Mouse (Mus musculus) lung, postnatal 10 days (tissue): ENCODE results near the gene Atad5.
"Not testable (repeated sequence)": the region's sequence is repeated elsewhere in the genome, so short reads cannot be mapped to it uniquely, and the experiment has no call there.

ENCODE experiments used
- DNase-seq: peaks from one replicate; pipeline ENCODE4 v3.0.0; 2021

Gene Atad5

DNA sequence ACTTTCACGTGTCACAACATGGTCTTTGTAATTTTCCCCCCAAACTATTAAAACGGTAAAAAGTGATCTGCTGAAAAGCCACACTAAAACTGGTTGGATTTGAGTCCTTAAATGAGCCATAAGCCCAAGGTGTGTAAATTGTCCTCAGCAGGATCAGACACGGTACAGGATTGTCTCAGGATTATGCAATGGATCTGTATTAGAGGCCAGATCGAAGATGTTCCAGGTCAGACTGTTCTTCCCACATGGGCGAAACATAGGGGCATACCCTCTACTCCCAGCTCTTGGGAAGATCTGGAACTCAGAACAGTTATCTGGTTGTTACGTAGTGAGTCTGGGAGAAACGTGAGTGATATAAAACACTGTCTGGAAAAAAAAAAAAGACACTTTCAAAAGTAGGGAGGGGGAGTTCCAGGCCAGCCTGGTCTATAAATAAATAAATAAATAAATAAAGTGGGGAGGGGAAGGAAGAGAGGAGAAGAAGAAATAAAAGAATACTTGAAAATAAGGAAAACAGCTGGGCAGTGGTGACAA, 7.3 kb upstream of the Atad5 start:
- no peak for DNase-seq

DNA sequence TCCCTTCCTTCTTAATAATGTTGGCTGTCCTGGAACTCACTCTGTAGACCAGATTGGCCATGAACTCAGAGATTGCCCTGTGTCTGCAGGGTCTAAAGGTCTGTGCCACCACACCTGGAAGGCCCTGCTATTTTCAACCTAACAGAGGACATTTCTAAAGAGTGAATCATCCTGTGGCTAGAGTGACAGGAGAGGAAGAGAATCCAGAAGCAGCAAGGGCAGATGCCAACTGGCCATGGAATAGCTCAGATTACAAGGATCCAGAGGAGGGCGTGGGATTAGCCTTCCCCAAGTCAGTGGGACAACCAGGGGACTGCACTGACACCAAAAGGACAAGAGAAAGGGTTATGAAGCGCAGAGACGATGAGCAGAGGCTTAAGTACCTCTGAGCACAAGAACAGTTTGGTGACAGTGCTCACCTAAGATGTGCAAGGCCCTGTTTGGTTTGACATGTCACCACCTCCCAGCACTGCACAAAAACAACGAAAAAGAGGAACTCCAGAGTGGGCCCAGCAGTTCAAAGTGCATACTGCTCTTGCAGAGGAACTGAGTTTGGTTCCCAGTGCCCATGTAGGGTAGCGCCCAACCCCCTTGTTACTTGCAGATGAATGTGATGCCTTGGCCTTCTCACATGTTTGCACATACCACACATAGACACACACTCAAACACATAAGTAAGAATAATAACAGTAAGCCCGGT, 3.7 kb upstream of the Atad5 start:
- peak; percentile 14 for DNase-seq

DNA sequence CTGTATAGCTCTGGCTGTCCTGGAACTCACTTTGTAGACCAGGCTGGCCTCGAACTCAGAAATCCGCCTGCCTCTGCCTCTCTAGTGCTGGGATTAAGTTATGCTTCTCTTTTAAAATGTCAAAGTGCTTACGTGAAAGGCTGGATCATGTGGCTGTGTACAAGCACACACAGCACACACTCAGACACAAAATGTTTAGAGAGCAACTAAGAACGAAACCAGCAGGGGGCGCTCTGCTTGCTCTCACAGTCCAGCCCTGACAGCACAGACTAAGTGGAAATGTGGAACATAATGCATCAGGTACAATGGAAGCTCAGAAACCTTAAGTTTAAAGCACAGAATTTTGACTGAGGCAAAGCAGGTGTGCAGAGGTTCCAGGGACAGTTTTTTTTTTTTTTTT, 2.4 kb upstream of the Atad5 start:
- DNase-seq: peak; percentile 90

GRCm38 (mm10) chr11:80089817-80090214, 616 bp downstream of the Atad5 start:
- DNase-seq: no peak

DNA sequence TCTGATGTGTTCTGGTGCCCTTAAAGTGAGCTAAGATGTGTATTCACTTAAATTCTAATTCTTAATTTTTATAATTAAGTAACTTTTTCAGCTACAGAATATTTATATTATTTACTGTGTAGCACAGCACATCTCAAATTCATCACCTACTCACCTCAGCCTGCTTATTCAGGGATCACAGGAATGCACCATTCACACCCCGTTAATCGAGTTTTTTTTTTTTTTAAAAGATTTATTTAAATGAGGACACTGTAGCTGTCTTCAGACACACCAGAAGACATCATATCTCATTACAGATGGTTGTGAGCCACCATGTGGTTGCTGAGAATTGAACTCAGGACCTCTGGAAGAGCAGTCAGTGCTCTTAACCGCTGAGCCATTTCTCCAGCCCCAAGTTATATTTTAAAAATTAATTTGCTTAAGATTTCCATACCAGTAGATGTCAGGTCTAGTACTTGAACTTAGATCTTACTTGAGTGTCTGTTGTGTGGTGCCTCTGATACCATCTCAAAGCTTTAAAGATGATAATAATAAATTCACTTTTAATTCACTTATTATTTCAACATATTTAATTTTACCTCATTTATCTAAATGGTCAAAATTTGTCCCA, 1.5 kb downstream of the Atad5 start:
- no peak for DNase-seq

DNA sequence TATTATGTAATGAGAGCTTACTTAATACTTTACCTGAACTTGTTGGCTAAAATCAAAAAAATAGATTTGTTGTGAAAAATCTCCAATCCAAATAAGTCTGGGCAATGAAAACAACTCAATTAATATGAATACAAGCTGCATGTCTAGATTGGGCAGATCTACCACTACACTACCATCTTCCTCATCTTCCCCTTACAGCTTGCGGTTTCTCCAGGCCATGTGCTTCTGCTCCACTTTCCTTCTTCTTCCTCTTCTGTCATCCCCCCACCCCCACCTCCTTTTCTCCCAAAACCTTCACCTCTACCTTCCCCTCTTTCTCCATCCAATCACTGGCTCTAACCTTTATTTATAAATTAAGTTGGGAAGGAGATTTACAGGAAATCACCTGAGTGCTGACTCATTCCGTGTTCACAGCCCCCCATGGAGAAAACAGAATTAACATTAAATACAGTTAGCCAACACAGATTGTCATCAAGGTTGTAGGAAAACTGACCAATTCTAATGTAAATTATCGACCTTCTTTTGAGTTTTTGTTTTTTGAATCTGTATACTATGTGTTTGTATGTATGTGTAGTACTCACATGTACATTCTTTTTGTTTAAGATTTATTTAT, 9.3 kb downstream of the Atad5 start:
- no peak for DNase-seq

GRCm38 (mm10) chr11:80101298-80101697, 12.1 kb downstream of the Atad5 start:
- no peak for DNase-seq

DNA sequence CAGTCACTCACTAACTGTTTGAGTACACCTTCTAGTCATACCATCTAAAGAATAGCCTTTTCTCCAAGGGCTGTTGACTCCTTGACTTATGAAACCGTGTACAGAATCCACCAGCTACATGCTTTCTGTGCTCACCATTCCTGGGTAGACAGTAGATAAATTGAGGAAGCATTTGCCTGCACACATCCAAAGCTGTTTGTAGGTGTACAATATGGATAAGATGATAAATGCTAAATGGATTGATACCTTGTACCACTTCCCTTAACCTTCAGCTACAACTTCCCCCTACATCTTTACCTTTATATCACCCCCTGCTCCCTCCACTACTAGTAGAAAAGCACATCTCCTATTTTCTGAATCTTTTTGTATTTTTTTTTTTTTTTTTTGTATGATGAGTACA, 15.2 kb downstream of the Atad5 start:
- no peak for DNase-seq

DNA sequence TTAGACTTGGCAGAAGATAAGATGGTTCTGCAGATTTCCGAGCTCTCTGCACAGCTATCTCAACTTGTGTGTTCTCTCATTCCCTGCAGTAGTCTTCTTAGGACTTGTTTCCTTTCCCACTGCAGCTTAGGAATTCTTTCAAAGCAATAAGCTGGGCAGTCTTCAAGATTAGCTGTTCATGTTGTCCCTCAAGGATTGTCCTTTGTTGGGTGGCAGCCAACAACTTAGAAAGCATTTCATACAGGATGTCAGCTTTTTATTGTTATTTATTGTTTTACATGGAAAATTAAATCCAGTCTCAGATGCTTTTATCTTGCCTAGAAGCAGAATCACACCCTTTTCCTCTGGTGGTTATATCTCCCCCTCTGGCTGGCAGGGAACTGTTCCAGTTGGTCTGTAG, 27.2 kb downstream of the Atad5 start:
- peak; percentile 2 for DNase-seq

- no peak for DNase-seq
These were observed 42.9 kb downstream of the Atad5 start for GRCm38 (mm10) chr11:80132050-80132449.

DNA sequence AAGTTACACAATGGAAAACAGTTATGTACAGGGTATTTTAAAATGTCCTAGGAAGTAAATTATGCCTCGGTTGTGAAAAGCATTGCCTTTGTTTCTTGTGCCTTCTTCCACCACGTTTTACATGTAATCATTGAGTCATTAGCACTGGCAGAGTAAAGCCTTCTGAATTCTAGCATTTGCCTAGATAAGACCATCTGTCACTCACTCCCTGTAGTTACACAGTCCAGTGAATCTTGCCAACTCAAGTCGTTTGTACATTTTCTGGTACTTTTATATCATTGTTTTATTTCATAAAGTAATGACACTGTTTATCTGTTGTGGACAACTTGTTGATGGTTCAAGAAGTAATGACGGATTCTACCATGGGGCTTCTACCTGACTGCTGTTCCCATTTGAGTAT, 45.5 kb downstream of the Atad5 start:
- DNase-seq: no peak

GRCm38 (mm10) chr11:80135954-80136683, 46.9 kb downstream of the Atad5 start:
- no peak for DNase-seq

- no peak for DNase-seq
These were observed 47.6 kb downstream of the Atad5 start for GRCm38 (mm10) chr11:80136786-80137185.

GRCm38 (mm10) chr11:80137773-80138172, 48.6 kb downstream of the Atad5 start:
- DNase-seq: no peak

DNA sequence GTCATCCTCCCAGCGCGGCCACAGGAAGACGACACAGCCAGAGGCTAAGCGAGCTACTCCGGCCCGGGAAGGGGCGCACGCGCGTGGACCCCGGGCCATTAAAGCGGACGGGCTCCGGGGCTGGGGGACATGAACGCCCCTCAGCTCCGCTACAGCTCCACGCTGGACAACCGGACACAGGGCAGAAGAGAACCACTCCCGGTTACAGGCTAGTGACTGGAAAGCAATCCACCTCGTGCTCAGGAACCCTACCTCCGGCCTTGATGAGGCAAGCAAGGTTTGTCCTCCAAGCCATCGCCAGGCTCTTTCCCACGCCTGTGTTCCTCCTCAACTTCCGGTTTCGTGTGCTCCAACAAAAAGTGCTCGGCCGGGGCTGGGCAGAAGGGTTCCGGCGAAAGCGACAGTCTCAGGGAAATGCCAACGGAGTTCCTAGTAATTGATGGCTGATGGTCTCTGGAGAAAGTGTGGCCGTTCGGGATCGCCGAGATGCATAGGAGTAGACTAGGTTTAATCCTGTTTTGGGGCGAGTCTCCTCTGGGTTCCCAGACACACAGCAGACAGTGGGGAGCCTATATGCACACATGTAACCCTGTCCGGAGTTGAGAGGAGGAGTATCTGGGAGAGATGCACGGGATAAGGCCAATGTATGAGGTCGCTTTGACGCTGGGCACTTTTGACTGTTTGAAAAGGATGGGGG, 52.8 kb downstream of the Atad5 start, which contains the start of gene Tefm:
Gene Tefm (minus strand): TSS at position 351 of the 697 bp plus-strand sequence.
- peak; percentile 91 for DNase-seq

GRCm38 (mm10) chr11:80142872-80143271, 53.7 kb downstream of the Atad5 start:
- peak; percentile 25 for DNase-seq

GRCm38 (mm10) chr11:80145787-80146275, 56.6 kb downstream of the Atad5 start:
- no peak for DNase-seq

DNA sequence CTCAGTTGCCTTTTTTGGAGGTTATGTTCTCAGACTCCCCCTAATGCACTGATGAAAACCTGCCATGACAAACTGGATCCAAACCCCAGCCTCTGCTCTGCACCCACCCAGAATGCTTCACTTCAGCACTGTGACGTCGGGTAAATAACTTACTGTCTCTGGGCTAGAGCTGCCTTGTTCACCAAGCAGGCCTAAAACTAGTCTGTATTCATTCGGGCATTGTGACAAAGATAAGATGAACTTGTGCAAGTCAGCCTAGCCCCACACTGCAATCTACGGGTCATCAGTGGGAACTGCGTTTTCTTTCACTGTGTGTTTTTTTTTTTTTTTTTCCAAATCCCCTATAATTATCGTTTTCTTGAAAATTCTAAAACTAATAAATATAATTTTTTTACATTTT, 58.5 kb downstream of the Atad5 start:
- no peak for DNase-seq

DNA sequence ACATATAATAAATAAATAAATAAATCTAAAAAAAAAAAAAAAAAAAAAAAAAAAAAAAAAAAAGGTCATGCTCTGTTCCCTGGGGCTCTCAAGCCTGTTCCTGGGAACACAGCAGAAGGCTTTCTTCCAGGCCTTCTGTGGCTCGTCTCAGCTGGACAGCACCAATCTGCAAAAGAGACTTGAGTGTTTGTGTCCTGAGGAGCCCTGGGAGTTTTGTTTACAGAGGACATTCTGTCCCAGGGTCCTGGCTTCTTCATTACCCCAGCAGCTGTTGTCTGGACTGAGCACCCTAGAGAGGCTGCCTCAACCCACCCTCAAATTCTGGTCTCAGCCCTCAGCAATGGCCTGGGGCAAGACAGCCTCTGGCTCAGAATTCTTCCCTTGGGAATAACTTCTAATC, 59.1 kb downstream of the Atad5 start:
- peak; percentile 68 for DNase-seq

DNA sequence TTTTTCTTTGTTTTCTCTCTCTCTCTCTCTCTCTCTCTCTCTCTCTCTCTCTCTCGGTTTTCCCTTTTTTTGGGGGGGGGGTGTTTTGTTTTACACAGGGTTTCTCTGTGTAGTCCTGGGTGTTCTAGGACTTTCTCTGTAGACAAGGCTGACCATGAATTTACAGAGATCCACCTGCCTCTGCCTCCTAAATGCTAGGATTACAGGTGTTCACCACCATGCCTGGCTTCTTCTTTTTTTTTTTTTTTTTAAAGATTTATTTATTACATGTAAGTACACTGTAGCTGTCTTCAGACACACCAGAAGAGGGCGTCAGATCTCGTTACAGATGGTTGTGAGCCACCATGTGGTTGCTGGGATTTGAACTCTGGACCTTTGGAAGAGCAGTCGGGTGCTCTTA, 59.8 kb downstream of the Atad5 start:
- DNase-seq: not testable (repeated sequence)

GRCm38 (mm10) chr11:80149412-80150023, 60.3 kb downstream of the Atad5 start:
- DNase-seq: no peak

DNA sequence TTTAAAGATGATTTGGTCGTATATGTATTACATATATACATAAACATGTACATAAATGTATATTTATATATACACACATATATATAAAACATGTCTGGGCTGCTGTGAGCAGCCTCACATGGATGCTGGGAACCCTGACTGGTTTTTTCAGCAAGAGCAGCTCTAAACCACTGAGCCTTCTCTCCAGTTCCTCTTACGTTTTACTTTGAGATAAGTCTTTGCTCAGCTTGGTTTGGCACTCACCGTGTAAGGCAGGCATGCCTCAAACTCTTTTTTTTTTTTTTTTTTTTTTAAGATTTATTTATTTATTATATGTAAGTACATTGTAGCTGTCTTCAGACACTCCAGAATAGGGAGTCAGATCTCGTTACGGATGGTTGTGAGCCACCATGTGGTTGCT, 61.4 kb downstream of the Atad5 start:
- DNase-seq: no peak
